Mouse (Mus musculus) ovary, postnatal 14 days (tissue): ENCODE measurements around the gene Gnb1l.

ENCODE experiments used
- DNase-seq: peaks from one replicate; pipeline ENCODE4 v3.0.0; 2022; ENCODE audit warnings: low spot score

Gnb1l gene

GRCm38 (mm10) chr16:18551604-18552003, 53.1 kb downstream of the Gnb1l start:
- DNase-seq = no peak

- no peak for DNase-seq
Observed at GRCm38 (mm10) chr16:18552106-18552710, 53.7 kb downstream of the Gnb1l start.

- DNase-seq = no peak
Observed at GRCm38 (mm10) chr16:18554721-18555120, 56.2 kb downstream of the Gnb1l start.

GRCm38 (mm10) chr16:18555235-18555935, 56.9 kb downstream of the Gnb1l start:
- DNase-seq = peak; percentile 18

GRCm38 (mm10) chr16:18556461-18556860, 57.9 kb downstream of the Gnb1l start:
- DNase-seq = no peak

GRCm38 (mm10) chr16:18564472-18564871, 66.0 kb downstream of the Gnb1l start:
- DNase-seq = no peak

- no peak for DNase-seq
Observed at GRCm38 (mm10) chr16:18568599-18568998, 70.1 kb downstream of the Gnb1l start.

- no peak for DNase-seq
Observed at GRCm38 (mm10) chr16:18574196-18574595, 75.7 kb downstream of the Gnb1l start.

- DNase-seq = no peak
Observed at GRCm38 (mm10) chr16:18577071-18577470, 78.6 kb downstream of the Gnb1l start.

- DNase-seq = no peak
Observed at GRCm38 (mm10) chr16:18577599-18578160, 79.2 kb downstream of the Gnb1l start.

GRCm38 (mm10) chr16:18580389-18580788, 81.9 kb downstream of the Gnb1l start:
- DNase-seq = no peak

GRCm38 (mm10) chr16:18581050-18581622, 82.6 kb downstream of the Gnb1l start:
- DNase-seq = no peak

GRCm38 (mm10) chr16:18581623-18582205, 83.2 kb downstream of the Gnb1l start:
- no peak for DNase-seq

- no peak for DNase-seq
Observed at GRCm38 (mm10) chr16:18582426-18583148, 84.1 kb downstream of the Gnb1l start.

GRCm38 (mm10) chr16:18583169-18583568, 84.7 kb downstream of the Gnb1l start:
- no peak for DNase-seq

- DNase-seq = no peak
Observed at GRCm38 (mm10) chr16:18583673-18584357, 85.3 kb downstream of the Gnb1l start.

GRCm38 (mm10) chr16:18584901-18585510, 86.5 kb downstream of the Gnb1l start:
- no peak for DNase-seq

GRCm38 (mm10) chr16:18585676-18586075, 87.2 kb downstream of the Gnb1l start:
- no peak for DNase-seq

GRCm38 (mm10) chr16:18586076-18586905, 87.8 kb downstream of the Gnb1l start:
- no peak for DNase-seq

GRCm38 (mm10) chr16:18586906-18587546, 88.5 kb downstream of the Gnb1l start:
- no peak for DNase-seq
